Mouse (Mus musculus): Measurements from ENCODE around the gene Pdlim4.

Gene Pdlim4

GRCm38 (mm10) chr11:54068520-54069371 is at the start of gene Pdlim4:
Gene Pdlim4 (minus strand): TSS chr11:54069014.
- DNase-seq = peak; percentile 71

GRCm38 (mm10) chr11:54117096-54117495 is 48.3 kb upstream of the Pdlim4 start:
- DNase-seq = no peak

GRCm38 (mm10) chr11:54116406-54116805 is 47.6 kb upstream of the Pdlim4 start:
- DNase-seq = no peak

GRCm38 (mm10) chr11:54115911-54116310 is 47.1 kb upstream of the Pdlim4 start:
- DNase-seq = no peak

GRCm38 (mm10) chr11:54115301-54115700 is 46.5 kb upstream of the Pdlim4 start:
- DNase-seq = no peak

GRCm38 (mm10) chr11:54114746-54115145 is 45.9 kb upstream of the Pdlim4 start:
- no peak for DNase-seq

GRCm38 (mm10) chr11:54113352-54113751 is 44.5 kb upstream of the Pdlim4 start:
- DNase-seq = no peak

GRCm38 (mm10) chr11:54112920-54113319 is 44.1 kb upstream of the Pdlim4 start:
- peak; percentile 95 for DNase-seq

GRCm38 (mm10) chr11:54111976-54112741 is 43.3 kb upstream of the Pdlim4 start:
- peak; percentile 88 for DNase-seq

GRCm38 (mm10) chr11:54111291-54111690 is 42.5 kb upstream of the Pdlim4 start:
- no peak for DNase-seq

- DNase-seq = peak; percentile 54
These were observed 40.1 kb upstream of the Pdlim4 start for GRCm38 (mm10) chr11:54108894-54109293.

GRCm38 (mm10) chr11:54108131-54108530 is 39.3 kb upstream of the Pdlim4 start:
- no peak for DNase-seq

GRCm38 (mm10) chr11:54107239-54107638 is 38.4 kb upstream of the Pdlim4 start:
- no peak for DNase-seq

GRCm38 (mm10) chr11:54106676-54107075 is 37.9 kb upstream of the Pdlim4 start:
- DNase-seq = no peak

- no peak for DNase-seq
These were observed 36.2 kb upstream of the Pdlim4 start for GRCm38 (mm10) chr11:54105011-54105410.

- no peak for DNase-seq
These were observed 34.1 kb upstream of the Pdlim4 start for GRCm38 (mm10) chr11:54102706-54103449.

GRCm38 (mm10) chr11:54101701-54102100 is 32.9 kb upstream of the Pdlim4 start:
- DNase-seq = no peak

GRCm38 (mm10) chr11:54100692-54101591 is 32.1 kb upstream of the Pdlim4 start:
- peak; percentile 86 for DNase-seq

GRCm38 (mm10) chr11:54100045-54100691 is 31.4 kb upstream of the Pdlim4 start, which contains the start of gene P4ha2:
Gene P4ha2 (plus strand): TSS chr11:54100095.
- no peak for DNase-seq

- peak; percentile 59 for DNase-seq
These were observed 24.2 kb upstream of the Pdlim4 start for GRCm38 (mm10) chr11:54093000-54093399.

- no peak for DNase-seq
These were observed 23.4 kb upstream of the Pdlim4 start for GRCm38 (mm10) chr11:54092188-54092587.
